Mouse (Mus musculus) neutrophil, adult 83 days (primary cell): ENCODE results near the gene Gpr150. TPM values are rescaled to one million over a fixed set of nuclear protein-coding genes. Genes with fewer than 3 reads are reported as not detected.

Source experiments
- total RNA-seq, 2 experiments: library from RNA; stranded (reverse); gene quantifications; one replicate each; pipeline ENCODE4 v1.2.4; 2023

Gpr150 gene
- under 1 TPM in 1 of 2 experiments, not detected in 1; 0.26 TPM for total RNA-seq

GRCm38 (mm10) chr13:76056896-76057266 lies at the start of gene Gpr150:
Gene Gpr150 (minus strand): TSS chr13:76056996.

GRCm38 (mm10) chr13:76098493-76099303 lies 41.9 kb upstream of the Gpr150 start, which contains the start of the genes Arsk and Ttc37:
Gene Arsk (minus strand): TSS chr13:76098660.
Gene Ttc37 (plus strand): TSS chr13:76098734.

GRCm38 (mm10) chr13:76017974-76018843 lies 38.6 kb downstream of the Gpr150 start, which contains the start of gene Rfesd:
Gene Rfesd (minus strand): TSS chr13:76018719.

Other genes starting within 250 kb of the Gpr150 start
- 100 to 1,000 TPM; 257 to 259 TPM for gene Glrx, start 217.1 kb downstream of the Gpr150 start, total RNA-seq
- under 1 TPM; 0.62 to 0.66 TPM for gene Rhobtb3, start 113.1 kb downstream of the Gpr150 start, total RNA-seq
- gene Spata9, start 89.8 kb downstream of the Gpr150 start, total RNA-seq = not detected
- gene Rfesd, start 38.3 kb downstream of the Gpr150 start, total RNA-seq = 10 to 100 TPM in 1 of 2 experiments, 1 to 10 TPM in 1; 8.5 to 11.4 TPM
- 1 to 10 TPM; 7.0 to 9.5 TPM for gene Arsk, start 41.7 kb upstream of the Gpr150 start, total RNA-seq
- gene Ttc37, start 41.7 kb upstream of the Gpr150 start, total RNA-seq = 1 to 10 TPM; 7.2 to 7.3 TPM
- not detected for gene Fam81b, start 248.1 kb upstream of the Gpr150 start, total RNA-seq